Mouse (Mus musculus) ES-Bruce4 (cell line): ENCODE measurements around the gene Theg. TPM values are rescaled to one million over a fixed set of nuclear protein-coding genes. Genes with fewer than 3 reads are reported as not detected.

Experiments
- H3K27ac ChIP-seq: 2 replicates; pipeline ENCODE4 v1.5.1; 2012; ENCODE audit warnings: low read length, inconsistent platforms; ENCODE audit not compliant: insufficient read depth
- H3K27me3 ChIP-seq: 2 replicates; pipeline ENCODE4 v1.6.1; 2012; ENCODE audit warnings: mild to moderate bottlenecking, low read length, inconsistent platforms; ENCODE audit not compliant: control insufficient read depth, poor library complexity, insufficient read depth, severe bottlenecking
- H3K36me3 ChIP-seq: 2 replicates; pipeline ENCODE4 v1.6.1; 2012; ENCODE audit warnings: inconsistent platforms, mild to moderate bottlenecking, low read length, moderate library complexity; ENCODE audit not compliant: control insufficient read depth, poor library complexity, insufficient read depth, severe bottlenecking
- H3K4me1 ChIP-seq: one replicate; pipeline ENCODE4 v1.8.1; 2011; ENCODE audit warnings: low read length; ENCODE audit not compliant: control insufficient read depth, insufficient read depth
- H3K4me3 ChIP-seq: 2 replicates; pipeline ENCODE4 v1.5.1; 2011; ENCODE audit warnings: low read depth, mild to moderate bottlenecking, low read length
- H3K9ac ChIP-seq: 2 replicates; pipeline ENCODE4 v1.6.1; 2012; ENCODE audit warnings: low read depth, mild to moderate bottlenecking, inconsistent platforms; ENCODE audit not compliant: poor library complexity, severe bottlenecking
- H3K9me3 ChIP-seq: replicated peaks from 2 replicates; pipeline ENCODE4 v1.6.1; 2012; ENCODE audit warnings: mild to moderate bottlenecking, low read length, inconsistent platforms; ENCODE audit not compliant: control insufficient read depth, poor library complexity, insufficient read depth, severe bottlenecking
- CTCF ChIP-seq: IDR thresholded peaks from one replicate; pipeline ENCODE4 v1.8.1; 2011; ENCODE audit warnings: low read depth, low read length
- EP300 ChIP-seq: IDR thresholded peaks from 2 replicates; pipeline ENCODE4 v1.6.1; 2011; ENCODE audit warnings: low read depth, low read length; ENCODE audit not compliant: insufficient read depth
- POLR2A ChIP-seq: IDR thresholded peaks from one replicate; pipeline ENCODE4 v1.8.1; 2011; ENCODE audit warnings: low read length; ENCODE audit not compliant: insufficient read depth
- polyA plus RNA-seq: library from polyadenylated mRNA; stranded (reverse); fragments of >200 nt; gene quantifications from 2 replicates; pipeline ENCODE4 v1.2.4, GENCODE M21; 2011; ENCODE audit warnings: low read depth; ENCODE audit not compliant: missing spikeins, insufficient read depth, insufficient read length

The Theg gene
- polyA plus RNA-seq, 1 experiment: not detected

GRCm38 (mm10) chr10:79557496-79557895 is 29.6 kb downstream of the Theg start:
- Histone ChIP-seq H3K27me3 (no peaks in the 10 kb centered on the region), H3K4me3 (no peak overlapping the region), H3K9me3 (no peaks in the 10 kb centered on the region), H3K9ac (no peak overlapping the region), H3K4me1 (no peaks in the 10 kb centered on the region), H3K36me3 (no peaks in the 10 kb centered on the region), H3K27ac (no peak overlapping the region)
- no peak for TF ChIP-seq CTCF
- TF ChIP-seq POLR2A: no peak
- TF ChIP-seq EP300: no peak

GRCm38 (mm10) chr10:79556951-79557350 is 30.2 kb downstream of the Theg start:
- Histone ChIP-seq H3K27me3 (no peaks in the 10 kb centered on the region), H3K4me3 (no peak overlapping the region), H3K9me3 (no peaks in the 10 kb centered on the region), H3K27ac (no peak overlapping the region), H3K9ac (no peak overlapping the region), H3K36me3 (no peaks in the 10 kb centered on the region), H3K4me1 (no peaks in the 10 kb centered on the region)
- no peak for TF ChIP-seq CTCF
- TF ChIP-seq POLR2A: no peak
- TF ChIP-seq EP300: no peak

GRCm38 (mm10) chr10:79555238-79555724 is 31.9 kb downstream of the Theg start:
- Histone ChIP-seq H3K27me3 (no peaks in the 10 kb centered on the region), H3K9ac (no peak overlapping the region; the same call in 1 of the 2 replicates), H3K4me3 (peak overlapping the region; percentile 70), H3K27ac (no peak overlapping the region), H3K36me3 (no peaks in the 10 kb centered on the region), H3K4me1 (no peaks in the 10 kb centered on the region), H3K9me3 (no peaks in the 10 kb centered on the region)
- TF ChIP-seq POLR2A (no peak), EP300 (no peak), CTCF (no peak)

GRCm38 (mm10) chr10:79554330-79555237 is 32.5 kb downstream of the Theg start, which contains the start of gene Mier2:
Gene Mier2 (minus strand): TSS chr10:79555199.
- H3K4me1 ChIP-seq: no peaks in the 10 kb centered on the region
- H3K27ac ChIP-seq: no peak within 1 kb of the TSS
- H3K9ac ChIP-seq: peak within 1 kb of the TSS; percentile 92
- H3K4me3 ChIP-seq: peak within 1 kb of the TSS; percentile 79
- H3K36me3 ChIP-seq: no peaks in the 10 kb centered on the region; the same call in 1 of the 2 replicates
- no peaks in the 10 kb centered on the region for H3K27me3 ChIP-seq
- TF ChIP-seq CTCF (no peak), POLR2A (peak; percentile 44)
- H3K9me3 ChIP-seq: no peaks in the 10 kb centered on the region

GRCm38 (mm10) chr10:79553691-79554090 is 33.4 kb downstream of the Theg start:
- no peak overlapping the region for H3K27ac ChIP-seq
- no peaks in the 10 kb centered on the region for H3K9me3 ChIP-seq
- no peak overlapping the region for H3K9ac ChIP-seq
- H3K4me3 ChIP-seq: peak overlapping the region; percentile 79; the same call in 1 of the 2 replicates
- no peak for TF ChIP-seq CTCF
- H3K36me3 ChIP-seq: peaks cover 8% of the 10 kb centered on the region
- H3K27me3 ChIP-seq: no peaks in the 10 kb centered on the region
- H3K4me1 ChIP-seq: no peaks in the 10 kb centered on the region

- no peaks in the 10 kb centered on the region for H3K27me3 ChIP-seq
- no peak overlapping the region for H3K27ac ChIP-seq
- no peak overlapping the region for H3K9ac ChIP-seq
- no peaks in the 10 kb centered on the region for H3K9me3 ChIP-seq
- H3K4me1 ChIP-seq: no peaks in the 10 kb centered on the region
- no peak for TF ChIP-seq POLR2A
- TF ChIP-seq EP300: no peak
- no peak for TF ChIP-seq CTCF
- no peak overlapping the region for H3K4me3 ChIP-seq
- peaks cover 12% of the 10 kb centered on the region for H3K36me3 ChIP-seq
Measured at GRCm38 (mm10) chr10:79553176-79553575, 34.0 kb downstream of the Theg start.
